Mouse (Mus musculus) liver, adult 2 months (tissue): ENCODE measurements at regions not wholly inside any gene's neighbourhood (a gene's known extent, or its start where the extent isn't known, plus 50 kb on each side); places are given as distances from the start of the nearest gene placed in this dataset.

ENCODE experiments used
- CTCF ChIP-seq: fragments of 200-500 bp; IDR thresholded peaks from 2 replicates; pipeline ENCODE4 v1.5.1; 2011; ENCODE audit warnings: low read depth, low read length, control low read depth
- POLR2A ChIP-seq: fragments of 200-500 bp; IDR thresholded peaks from 2 replicates; pipeline ENCODE4 v1.6.1; 2011; ENCODE audit warnings: low read length, control low read depth; ENCODE audit not compliant: insufficient read depth; ENCODE audit errors: extremely low read depth

DNA sequence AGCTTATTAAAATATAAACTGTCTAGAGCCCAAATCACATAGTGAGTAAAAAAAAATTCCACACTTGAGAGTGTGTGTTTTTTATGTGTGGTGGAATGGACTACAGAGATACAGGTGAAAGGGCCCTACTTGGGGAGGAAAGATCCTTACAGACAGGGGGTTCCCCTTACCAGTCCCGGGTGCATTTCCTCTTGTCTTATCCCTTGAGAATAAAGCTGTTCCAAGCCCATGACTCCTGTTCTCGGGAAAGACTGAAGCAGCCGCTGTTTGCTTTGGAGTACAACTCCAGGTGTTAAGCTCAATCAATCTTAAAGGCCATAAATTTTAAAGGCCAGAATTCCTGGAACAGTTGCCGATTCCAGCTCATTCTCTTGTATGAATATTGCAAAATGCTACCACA, 108.4 kb downstream of the Magee1 start:
- TF ChIP-seq POLR2A, result no peak
- no peak for TF ChIP-seq CTCF
